Mouse (Mus musculus): ENCODE results near the gene Odc1. TPM values are rescaled to one million over a fixed set of nuclear protein-coding genes. Genes with fewer than 3 reads are reported as not detected.

Odc1 gene
- total and polyA plus RNA-seq, 3 experiments: 1,839 to 2,567 (median 2,455) TPM

- peak; percentile 93 for DNase-seq (ENCODE audit: extremely low read depth)
- peak overlapping the region in 1 of 3 experiments; percentile 22 for H3K4me3 ChIP-seq (replicated peaks in 1 of 3; ENCODE audit: low read depth in 2 of 3, low read length in 2 of 3, poor library complexity in 1 of 3)
Measured at GRCm38 (mm10) chr12:17505620-17506074, 38.9 kb upstream of the Odc1 start.

GRCm38 (mm10) chr12:17506117-17506993 is 38.2 kb upstream of the Odc1 start:
- peaks cover 33 to 58% of the 10 kb centered on the region in 2 experiments for H3K4me1 ChIP-seq (ENCODE audit: control insufficient read depth in 1 of 2, insufficient read depth in 2 of 2)
- H3K79me2 ChIP-seq (replicated peaks; ENCODE audit: control insufficient read depth, extremely low read depth, insufficient read depth, poor library complexity, severe bottlenecking): no peaks in the 10 kb centered on the region
- peak overlapping the region; percentile 39 for H3K9ac ChIP-seq (ENCODE audit: insufficient read depth, low read depth)
- H3K4me2 ChIP-seq (ENCODE audit: insufficient read depth, low read depth, poor library complexity, severe bottlenecking): peak overlapping the region; percentile 62
- in situ Hi-C loops (cut with MboI; ENCODE audit: low pct_ligation_motif_present, low pct_unique_long_range_greater_than_20kb, low sequenced_read_pairs): no loop called here
- H3K36me3 ChIP-seq (replicated peaks in 1 of 2; ENCODE audit: control insufficient read depth in 1 of 2, insufficient read depth in 1 of 2, low read length in 1 of 2): no peaks in the 10 kb centered on the region
- DNase-seq (ENCODE audit: extremely low read depth): no peak
- no peaks in the 10 kb centered on the region for H3K9me3 ChIP-seq (replicated peaks; ENCODE audit: low read length)
- H3K27me3 ChIP-seq (replicated peaks): no peaks in the 10 kb centered on the region
- H3K27ac ChIP-seq (ENCODE audit: insufficient read depth, low read depth): peak overlapping the region; percentile 97
- H3K4me3 ChIP-seq (replicated peaks in 1 of 3; ENCODE audit: low read depth in 2 of 3, low read length in 2 of 3, poor library complexity in 1 of 3): peak overlapping the region in 2 of 3 experiments; percentile 22 to 33
- dilution Hi-C loops (cut with MboI; ENCODE audit: extremely low pct_ligation_motif_present, extremely low pct_unique_long_range_greater_than_20kb, low sequenced_read_pairs): no loop called here
- TF ChIP-seq EP300 (IDR thresholded peaks at IDR 0.05; ENCODE audit: low read length) (no peak), USF1 (IDR thresholded peaks at IDR 0.05; ENCODE audit: low read depth, low read length) (peak; percentile 24), ZMIZ1 (IDR thresholded peaks at IDR 0.05; ENCODE audit: low read depth, low read length) (peak; percentile 73; the same call in 1 of the 2 replicates), KAT2A (IDR thresholded peaks at IDR 0.05; ENCODE audit: insufficient replicate concordance, low read length) (no peak), ZKSCAN1 (IDR thresholded peaks at IDR 0.05; ENCODE audit: borderline replicate concordance, low read depth, low read length) (no peak), POLR2A (IDR thresholded peaks at IDR 0.05; ENCODE audit: low read depth, low read length) (peak; percentile 58), RAD21 (IDR thresholded peaks at IDR 0.05; ENCODE audit: low read depth, low read length) (no peak), ZNF384 (IDR thresholded peaks at IDR 0.05; ENCODE audit: low read depth, low read length) (no peak), BHLHE40 (IDR thresholded peaks at IDR 0.05; ENCODE audit: low read depth, low read length) (no peak), USF2 (conservative IDR thresholded peaks at IDR 0.05; ENCODE audit: low read depth, low read length) (0 out of 2 replicates have a peak, but pooled peaks have one; percentile 15), IRF4 (IDR thresholded peaks at IDR 0.05; ENCODE audit: low read depth, low read length) (peak; percentile 46; the same call in 1 of the 2 replicates), MAFK (IDR thresholded peaks at IDR 0.05; ENCODE audit: insufficient replicate concordance, low read length) (no peak), ELF1 (IDR thresholded peaks at IDR 0.05; ENCODE audit: low read depth, low read length) (peak; percentile 24; the same call in 1 of the 2 replicates), ETS1 (conservative IDR thresholded peaks at IDR 0.05; ENCODE audit: low read depth, low read length) (no peak), PAX5 (IDR thresholded peaks at IDR 0.05; ENCODE audit: low read length) (no peak)

More at GRCm38 (mm10) chr12:17505620-17506074, 38.9 kb upstream of the Odc1 start:
- dilution Hi-C loops (cut with MboI; ENCODE audit: extremely low pct_ligation_motif_present, extremely low pct_unique_long_range_greater_than_20kb, low sequenced_read_pairs) (no loop called here), in situ Hi-C loops (cut with MboI; ENCODE audit: low pct_ligation_motif_present, low pct_unique_long_range_greater_than_20kb, low sequenced_read_pairs) (no loop called here)
- H3K79me2 ChIP-seq (replicated peaks; ENCODE audit: control insufficient read depth, extremely low read depth, insufficient read depth, poor library complexity, severe bottlenecking): no peaks in the 10 kb centered on the region
- H3K36me3 ChIP-seq (replicated peaks in 1 of 2; ENCODE audit: control insufficient read depth in 1 of 2, insufficient read depth in 1 of 2, low read length in 1 of 2): no peaks in the 10 kb centered on the region
- H3K27ac ChIP-seq (ENCODE audit: insufficient read depth, low read depth): peak overlapping the region; percentile 97
- H3K4me2 ChIP-seq (ENCODE audit: insufficient read depth, low read depth, poor library complexity, severe bottlenecking): peak overlapping the region; percentile 62
- no peaks in the 10 kb centered on the region for H3K9me3 ChIP-seq (replicated peaks; ENCODE audit: low read length)
- TF ChIP-seq JUND (conservative IDR thresholded peaks at IDR 0.05; ENCODE audit: low read depth, low read length) (0 out of 2 replicates have a peak, but pooled peaks have one; percentile 26), CHD1 (IDR thresholded peaks at IDR 0.05; ENCODE audit: low read depth, low read length) (no peak), POLR2A (IDR thresholded peaks at IDR 0.05; ENCODE audit: low read depth, low read length) (peak; percentile 55; the same call in 1 of the 2 replicates), NRF1 (IDR thresholded peaks at IDR 0.05; ENCODE audit: low read depth, low read length) (no peak), MAZ (IDR thresholded peaks at IDR 0.05; ENCODE audit: low read depth, low read length) (no peak), MAX (IDR thresholded peaks at IDR 0.05; ENCODE audit: low read length) (peak; percentile 46; the same call in 1 of the 2 replicates), USF2 (conservative IDR thresholded peaks at IDR 0.05; ENCODE audit: low read depth, low read length) (no peak), IRF4 (IDR thresholded peaks at IDR 0.05; ENCODE audit: low read depth, low read length) (peak; percentile 74; the same call in 1 of the 2 replicates), MEF2A (IDR thresholded peaks at IDR 0.05; ENCODE audit: borderline replicate concordance, low read depth, low read length) (peak; percentile 84), MYC (IDR thresholded peaks at IDR 0.05; ENCODE audit: low read depth, low read length) (peak; percentile 42; the same call in 1 of the 2 replicates), TBP (conservative IDR thresholded peaks at IDR 0.05; ENCODE audit: low read depth, low read length) (peak; percentile 88), MXI1 (IDR thresholded peaks at IDR 0.05; ENCODE audit: low read depth, low read length) (no peak), ZKSCAN1 (IDR thresholded peaks at IDR 0.05; ENCODE audit: borderline replicate concordance, low read depth, low read length) (no peak), TCF12 (IDR thresholded peaks at IDR 0.05; ENCODE audit: low read depth, low read length) (peak; percentile 96), USF1 (IDR thresholded peaks at IDR 0.05; ENCODE audit: low read depth, low read length) (no peak), HCFC1 (IDR thresholded peaks at IDR 0.05; ENCODE audit: low read depth, low read length) (no peak), SIN3A (IDR thresholded peaks at IDR 0.05; ENCODE audit: low read length) (peak; percentile 57), RCOR1 (conservative IDR thresholded peaks at IDR 0.05; ENCODE audit: low read depth, low read length) (0 out of 2 replicates have a peak, but pooled peaks have one; percentile 56), PAX5 (IDR thresholded peaks at IDR 0.05; ENCODE audit: low read length) (no peak), JUN (IDR thresholded peaks at IDR 0.05; ENCODE audit: insufficient read depth, low read depth, low read length) (peak; percentile 62), EP300 (IDR thresholded peaks at IDR 0.05; ENCODE audit: low read length) (peak; percentile 89), GABPA (IDR thresholded peaks at IDR 0.05; ENCODE audit: insufficient replicate concordance, low read depth, low read length) (no peak), NELFE (IDR thresholded peaks at IDR 0.05; ENCODE audit: low read depth, low read length) (no peak; the same call in 1 of the 2 replicates), CHD2 (IDR thresholded peaks at IDR 0.05; ENCODE audit: low read length) (peak; percentile 17; the same call in 1 of the 2 replicates), CTCF (conservative IDR thresholded peaks at IDR 0.05 in 1 of 2, IDR thresholded peaks at IDR 0.05 in 1 of 2; ENCODE audit: low read depth in 2 of 2, low read length in 2 of 2) (no peak), E2F4 (IDR thresholded peaks at IDR 0.05; ENCODE audit: insufficient replicate concordance, low read depth, low read length) (no peak), BHLHE40 (IDR thresholded peaks at IDR 0.05; ENCODE audit: low read depth, low read length) (peak; percentile 94), RAD21 (IDR thresholded peaks at IDR 0.05; ENCODE audit: low read depth, low read length) (peak; percentile 18; the same call in 1 of the 2 replicates), SMC3 (IDR thresholded peaks at IDR 0.05; ENCODE audit: low read depth, low read length) (no peak; the same call in 1 of the 2 replicates), UBTF (IDR thresholded peaks at IDR 0.05; ENCODE audit: low read depth, low read length) (no peak), MAFK (IDR thresholded peaks at IDR 0.05; ENCODE audit: insufficient replicate concordance, low read length) (peak; percentile 68; the same call in 1 of the 2 replicates), ZC3H11A (IDR thresholded peaks at IDR 0.05; ENCODE audit: low read depth, low read length) (no peak), ZNF384 (IDR thresholded peaks at IDR 0.05; ENCODE audit: low read depth, low read length) (no peak), POLR2AphosphoS2 (IDR thresholded peaks at IDR 0.05; ENCODE audit: low read depth, low read length) (no peak), ZMIZ1 (IDR thresholded peaks at IDR 0.05; ENCODE audit: low read depth, low read length) (no peak), ELF1 (IDR thresholded peaks at IDR 0.05; ENCODE audit: low read depth, low read length) (peak; percentile 74), ETS1 (conservative IDR thresholded peaks at IDR 0.05; ENCODE audit: low read depth, low read length) (peak; percentile 93), KAT2A (IDR thresholded peaks at IDR 0.05; ENCODE audit: insufficient replicate concordance, low read length) (no peak)
- peak overlapping the region; percentile 39 for H3K9ac ChIP-seq (ENCODE audit: insufficient read depth, low read depth)
- H3K27me3 ChIP-seq (replicated peaks): no peaks in the 10 kb centered on the region
- peaks cover 30 to 51% of the 10 kb centered on the region in 2 experiments for H3K4me1 ChIP-seq (ENCODE audit: control insufficient read depth in 1 of 2, insufficient read depth in 2 of 2)
